Mouse (Mus musculus): ENCODE results near the gene Ppp1r9a.

DNA sequence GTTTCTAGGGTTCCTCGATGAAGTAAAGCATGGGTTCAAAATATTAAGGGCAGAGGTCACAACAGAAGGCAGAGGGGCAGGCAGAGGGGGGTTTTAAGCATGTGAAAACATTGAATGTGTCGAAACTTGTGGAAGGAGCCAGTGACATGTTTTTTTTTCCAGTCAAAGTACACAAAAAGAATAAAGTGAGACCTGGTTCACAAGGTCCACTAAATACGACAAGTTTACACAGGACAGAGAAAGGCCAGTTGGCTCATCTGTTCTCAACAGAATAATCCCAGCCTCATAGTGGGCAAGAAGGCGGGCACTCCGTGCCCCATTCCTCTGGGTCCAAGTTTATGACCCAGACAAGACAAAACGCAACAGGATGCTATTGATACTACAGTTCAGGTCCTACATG is 286.2 kb downstream of the Ppp1r9a start:
- TF ChIP-seq FOSL1 (IDR thresholded peaks at IDR 0.05; ENCODE audit: insufficient read depth, low read length, poor library complexity, severe bottlenecking) (no peak), CTCF (IDR thresholded peaks at IDR 0.05; ENCODE audit: control insufficient read depth, insufficient read depth, insufficient read length) (no peak)
